Mouse (Mus musculus) E14TG2a.4 (cell line): ENCODE results near the gene Tmem104.

ENCODE experiments used
- CTCF ChIP-seq: conservative IDR thresholded peaks from 2 replicates; pipeline ENCODE4 v1.5.1; 2014; ENCODE audit warnings: low read length
- NANOG ChIP-seq: IDR thresholded peaks from 2 replicates; pipeline ENCODE4 v1.6.1; 2014; ENCODE audit warnings: borderline replicate concordance, low read length, mixed read lengths
- POU5F1 ChIP-seq: IDR thresholded peaks from 2 replicates; pipeline ENCODE4 v1.6.1; 2014; ENCODE audit warnings: low read length, borderline replicate concordance

DNA sequence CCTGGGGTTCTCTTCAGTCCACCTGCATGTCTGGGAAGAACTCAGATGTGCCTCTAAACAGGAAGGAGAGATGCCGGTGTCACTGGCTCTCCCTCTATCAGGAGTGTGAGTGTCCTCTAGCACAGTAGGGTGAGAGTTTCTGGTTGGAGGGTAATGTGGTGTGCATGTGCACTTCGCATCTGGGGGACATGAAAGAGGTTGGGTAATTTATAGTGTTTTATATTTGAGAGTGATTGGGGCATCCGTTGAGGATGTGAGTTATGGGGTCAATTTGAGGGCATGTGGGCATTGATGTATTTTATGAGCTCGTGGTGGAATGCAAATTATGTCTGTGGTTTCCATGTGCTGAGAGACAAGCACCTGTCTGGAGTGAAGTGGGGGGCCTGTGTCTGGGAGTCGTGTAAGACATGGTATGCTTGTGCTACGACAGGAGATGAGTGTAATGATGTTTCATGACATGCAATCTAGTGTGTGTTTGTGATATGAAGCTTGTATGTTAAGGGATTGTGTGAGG lies 36.5 kb upstream of the Tmem104 start:
- TF ChIP-seq CTCF (no peak), NANOG (no peak), POU5F1 (no peak)
